Comparison of ENCODE assay signal across 19 mouse cellular contexts in the genomic region with DNA sequence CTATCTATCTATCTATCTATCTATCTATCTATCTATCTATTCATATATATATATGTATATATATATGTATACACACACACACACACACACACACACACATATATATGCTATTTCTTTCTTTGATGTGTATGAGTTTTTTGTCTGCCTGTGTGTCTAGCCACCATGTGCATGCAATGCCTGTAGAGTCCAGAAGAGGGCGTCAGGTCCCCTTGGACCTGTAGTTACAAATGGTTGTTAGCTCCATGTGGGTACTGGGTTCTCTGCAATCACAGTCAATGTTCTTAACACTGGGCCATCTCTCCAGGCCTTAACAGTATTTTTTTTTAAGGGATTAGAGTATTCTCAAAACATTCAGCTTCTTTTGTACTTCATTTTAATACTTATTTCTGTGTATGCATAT. TPM values are rescaled to one million over a fixed set of nuclear protein-coding genes. Genes with fewer than 3 reads are reported as not detected.
DNase-seq lines count a peak whose midpoint lies in the region; ATAC-seq and TF ChIP-seq lines count a peak whose summit lies in the region.
"Had no signal": no experiment of that assay in that cellular context is flagged by ENCODE, and none has a peak within 500 bp of the region (broad histone marks: within the 10 kb centered on the region; RNA-seq: fewer than 3 reads in every experiment).

No protein-coding gene starts in this region.

- H3K9ac ChIP-seq in liver, embryonic 14.5 days (replicated peaks), result no peak overlapping the region
- no peak overlapping the region for H3K9ac ChIP-seq in CH12.LX (ENCODE audit: insufficient read depth, low read depth)
- H3K9ac ChIP-seq: hindbrain, embryonic 14.5 days; neural tube, embryonic 13.5 days had no signal

- no peak for ATAC-seq in liver, embryonic 14.5 days (ENCODE audit: insufficient read depth)
- ATAC-seq: midbrain, embryonic 16.5 days had no signal

- TF ChIP-seq RAD21 in CH12.LX (IDR thresholded peaks at IDR 0.05; ENCODE audit: low read depth, low read length), result peak; percentile 6

- no peak for TF ChIP-seq POLR2A in CH12.LX (IDR thresholded peaks at IDR 0.05; ENCODE audit: low read depth, low read length)

- no peak overlapping the region for H3K27ac ChIP-seq in gastrocnemius, adult 2 months
- no peak overlapping the region for H3K27ac ChIP-seq in liver, embryonic 14.5 days
- no peak overlapping the region for H3K27ac ChIP-seq in CH12.LX (ENCODE audit: insufficient read depth, low read depth)

- no peak overlapping the region for H3K4me2 ChIP-seq in liver, embryonic 14.5 days (ENCODE audit: low read depth)
- H3K4me2 ChIP-seq in CH12.LX (ENCODE audit: insufficient read depth, low read depth, poor library complexity, severe bottlenecking), result no peak overlapping the region
- H3K4me2 ChIP-seq: hindbrain, embryonic 14.5 days; neural tube, embryonic 13.5 days had no signal

- 34% methylated on average over 1 of the region's 1 CpGs for WGBS in liver, embryonic 14.5 days (ENCODE audit: insufficient replicate concordance)

- TF ChIP-seq EP300 in liver, embryonic 14.5 days (IDR thresholded peaks at IDR 0.05; ENCODE audit: low read depth), result no peak
- TF ChIP-seq EP300 in CH12.LX (IDR thresholded peaks at IDR 0.05; ENCODE audit: low read length), result no peak

- DNase-seq in gastrocnemius, adult 2 months, result no peak
- no peak for DNase-seq in gastrocnemius, postnatal 14 days
- no peak for DNase-seq in liver, embryonic 14.5 days (ENCODE audit: low read depth in 3 of 3, low spot score in 3 of 3)
- DNase-seq in liver, result no peak
- DNase-seq in CH12.LX (ENCODE audit: extremely low read depth), result peak; percentile 14
- DNase-seq in R1 (ENCODE audit: low read depth, low spot score), result peak; percentile 77
- DNase-seq in urinary bladder, postnatal 14 days (ENCODE audit: low spot score), result no peak
- DNase-seq: embryo, embryonic 11 days; spleen, adult 18-20 months had no signal

- H3K27me3 ChIP-seq in liver, embryonic 14.5 days (ENCODE audit: control insufficient read depth, insufficient read depth, low read length), result no peaks in the 10 kb centered on the region
- H3K27me3 ChIP-seq in CH12.LX (replicated peaks), result no peaks in the 10 kb centered on the region
- H3K27me3 ChIP-seq: neural tube, embryonic 13.5 days had no signal

- dilution Hi-C loops in CH12.LX (cut with MboI; ENCODE audit: extremely low pct_ligation_motif_present, extremely low pct_unique_long_range_greater_than_20kb, low sequenced_read_pairs), result no loop called here

- in situ Hi-C loops in CH12.LX (cut with MboI; ENCODE audit: low pct_ligation_motif_present, low pct_unique_long_range_greater_than_20kb, low sequenced_read_pairs), result no loop called here

- intact Hi-C loops in gastrocnemius, adult 2 months (cut with DNase I), result no loop called here
- intact Hi-C loops in gastrocnemius, postnatal 14 days (cut with DNase I; ENCODE audit: low total_unique reads), result no loop called here

- TF ChIP-seq CTCF in gastrocnemius, adult 2 months (IDR thresholded peaks at IDR 0.05), result peak; percentile 42
- TF ChIP-seq CTCF in liver, embryonic 14.5 days (IDR thresholded peaks at IDR 0.05; ENCODE audit: low read depth), result peak; percentile 41
- TF ChIP-seq CTCF in CH12.LX (conservative IDR thresholded peaks at IDR 0.05 in 1 of 2, IDR thresholded peaks at IDR 0.05 in 1 of 2; ENCODE audit: low read depth in 2 of 2, low read length in 2 of 2), result peak; percentile 24 to 45; a peak in 2 of 4 replicates

- H3K9me3 ChIP-seq in liver, embryonic 14.5 days (ENCODE audit: control insufficient read depth, low read length), result no peaks in the 10 kb centered on the region
- H3K9me3 ChIP-seq in CH12.LX (replicated peaks; ENCODE audit: low read length), result peaks cover 4% of the 10 kb centered on the region
- H3K9me3 ChIP-seq: neural tube, embryonic 13.5 days had no signal

- no peaks in the 10 kb centered on the region for H3K79me2 ChIP-seq in CH12.LX (replicated peaks; ENCODE audit: control insufficient read depth, extremely low read depth, insufficient read depth, poor library complexity, severe bottlenecking)

- H3K4me1 ChIP-seq in liver, embryonic 14.5 days (replicated peaks; ENCODE audit: control insufficient read depth in 2 of 2, insufficient read depth in 2 of 2, low read length in 1 of 2), result no peaks in the 10 kb centered on the region
- peaks cover 0 to 8% of the 10 kb centered on the region in 2 experiments; a peak in 2 of 4 replicates for H3K4me1 ChIP-seq in CH12.LX (ENCODE audit: control insufficient read depth in 1 of 2, insufficient read depth in 2 of 2)

- H3K4me3 ChIP-seq in gastrocnemius, adult 2 months, result no peak overlapping the region
- H3K4me3 ChIP-seq in liver, embryonic 14.5 days (ENCODE audit: insufficient read depth in 1 of 2, low read depth in 2 of 2, low read length in 2 of 2), result no peak overlapping the region
- H3K4me3 ChIP-seq in CH12.LX (replicated peaks in 1 of 3; ENCODE audit: low read depth in 2 of 3, low read length in 2 of 3, poor library complexity in 1 of 3), result no peak overlapping the region
- H3K4me3 ChIP-seq: neural tube, embryonic 13.5 days had no signal

- no peaks in the 10 kb centered on the region for H3K36me3 ChIP-seq in liver, embryonic 14.5 days (replicated peaks; ENCODE audit: control insufficient read depth, insufficient read depth, low read depth)
- no peaks in the 10 kb centered on the region for H3K36me3 ChIP-seq in CH12.LX (replicated peaks in 1 of 2; ENCODE audit: control insufficient read depth in 1 of 2, insufficient read depth in 1 of 2, low read length in 1 of 2)
- H3K36me3 ChIP-seq: neural tube, embryonic 13.5 days had no signal

TF ChIP-seq in CH12.LX, 34 proteins besides CTCF, POLR2A, EP300 and RAD21:
- TF ChIP-seq TCF12 (IDR thresholded peaks at IDR 0.05; ENCODE audit: low read depth, low read length) (no peak), ETS1 (conservative IDR thresholded peaks at IDR 0.05; ENCODE audit: low read depth, low read length) (no peak), JUN (IDR thresholded peaks at IDR 0.05; ENCODE audit: insufficient read depth, low read depth, low read length) (no peak), PAX5 (IDR thresholded peaks at IDR 0.05; ENCODE audit: low read length) (no peak), RCOR1 (conservative IDR thresholded peaks at IDR 0.05; ENCODE audit: low read depth, low read length) (no peak), SMC3 (IDR thresholded peaks at IDR 0.05; ENCODE audit: low read depth, low read length) (peak; percentile 25; the same call in 1 of the 2 replicates), ELF1 (IDR thresholded peaks at IDR 0.05; ENCODE audit: low read depth, low read length) (no peak)

RNA-seq across cellular contexts. Expression of gene Neurl1a, which starts 34.9 kb away (rescaled TPM):
- total RNA-seq in gastrocnemius, adult 2 months (2021), result 100 to 1,000 TPM; 124 to 133 TPM
- total RNA-seq in gastrocnemius, postnatal 14 days (2021), result 10 to 100 TPM; 63.6 to 86.9 TPM
- polyA plus RNA-seq in liver, embryonic 14.5 days (2012; rRNA removed), result 0.70 and 0.79 TPM in 2 replicates
- polyA plus RNA-seq in liver, embryonic 14.5 days (2014; fragmentation: Nextera tagmentation; extraction: Ambion mirVana), result 0.53 and 0.82 TPM in 2 replicates
- total RNA-seq in CH12.LX (2012; rRNA removed) (0.13 TPM in 1 of 2 replicates, not detected in the other), CH12.LX (2014; rRNA removed) (0.05 TPM in 1 of 2 replicates, not detected in the other)
- polyA plus RNA-seq in CH12.LX (2012; ENCODE audit: insufficient read length, low read depth), result not detected in 2 replicates

RNA-seq across cellular contexts. Expression of gene Calhm3, which starts 55.9 kb away (rescaled TPM):
- not detected for total RNA-seq in gastrocnemius, adult 2 months (2021)
- total RNA-seq in gastrocnemius, postnatal 14 days (2021), result not detected
- polyA plus RNA-seq in liver, embryonic 14.5 days (2012; rRNA removed), result not detected in 2 replicates
- polyA plus RNA-seq in liver, embryonic 14.5 days (2014; fragmentation: Nextera tagmentation; extraction: Ambion mirVana), result not detected in 2 replicates
- total RNA-seq in CH12.LX (2012; rRNA removed) (not detected in 2 replicates), CH12.LX (2014; rRNA removed) (not detected in 2 replicates)
- not detected in 2 replicates for polyA plus RNA-seq in CH12.LX (2012; ENCODE audit: insufficient read length, low read depth)
- total RNA-seq: layer of hippocampus, adult 8-10 months; left cerebral cortex, postnatal 25 days; megakaryocyte progenitor cell, adult 5-6 weeks had no signal
- polyA plus RNA-seq: gonadal fat pad, adult 2 months; heart, embryonic 16.5 days; hindbrain, embryonic 14.5 days; kidney, embryonic 14.5 days; liver, embryonic 16.5 days; midbrain, embryonic 16.5 days; neural tube, embryonic 13.5 days had no signal

Comparison
In these comparisons a context has a peak if more than half of its experiments do, and no peak if none do; other contexts are left out.
1. DNase-seq: peak in CH12.LX (single experiment) and R1 (single experiment); none in gastrocnemius, adult 2 months (single experiment), gastrocnemius, postnatal 14 days (single experiment), liver, embryonic 14.5 days (0 of 3), liver (single experiment) and urinary bladder, postnatal 14 days (single experiment).
2. RNA of gene Neurl1a, which starts 34.9 kb away (total RNA-seq): 124 to 133 TPM in gastrocnemius, adult 2 months and 63.6 to 86.9 TPM in gastrocnemius, postnatal 14 days; 0.05 to 0.13 TPM in CH12.LX; every median in the first group is over 10 times any median in the second.
3. Peak in every context shown above with its lines, with median percentiles within 50 percentile points of each other: CTCF ChIP-seq.